Mouse (Mus musculus) brain, adult 2 months (tissue): Measurements from ENCODE around the gene Asb17.

ENCODE experiments used
- DNase-seq: peaks from one replicate; pipeline ENCODE4 v3.0.0; 2011; ENCODE audit warnings: low read depth, low spot score

The Asb17 gene

GRCm38 (mm10) chr3:153888141-153888540 is 44.1 kb downstream of the Asb17 start:
- no peak for DNase-seq

DNA sequence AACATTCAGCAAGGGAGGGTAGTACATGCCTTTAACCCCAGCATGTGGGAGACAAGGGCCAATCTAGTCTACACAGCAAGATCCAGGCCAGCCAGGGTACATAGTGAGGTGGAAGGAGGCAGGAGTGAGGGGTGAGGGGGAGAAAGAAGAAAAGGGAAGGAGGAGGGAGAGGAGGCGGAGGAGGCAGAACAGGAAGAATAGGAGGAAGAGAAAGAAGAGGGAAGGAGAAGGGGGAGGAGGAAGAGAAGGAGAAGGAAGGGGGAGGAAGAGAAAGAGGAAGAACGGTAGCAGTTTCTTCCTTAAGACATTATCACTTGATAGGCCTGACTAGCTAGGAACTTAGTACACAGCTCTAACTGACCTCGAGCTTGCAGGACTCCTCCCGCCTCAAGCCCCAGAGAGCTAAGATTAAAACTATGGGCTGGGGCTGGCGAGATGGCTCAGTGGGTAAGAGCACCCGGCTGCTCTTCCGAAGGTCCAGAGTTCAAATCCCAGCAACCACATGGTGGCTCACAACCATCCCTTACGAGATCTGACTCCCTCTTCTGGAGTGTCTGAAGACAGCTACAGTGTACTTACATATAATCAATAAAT is 45.3 kb downstream of the Asb17 start:
- DNase-seq: no peak

DNA sequence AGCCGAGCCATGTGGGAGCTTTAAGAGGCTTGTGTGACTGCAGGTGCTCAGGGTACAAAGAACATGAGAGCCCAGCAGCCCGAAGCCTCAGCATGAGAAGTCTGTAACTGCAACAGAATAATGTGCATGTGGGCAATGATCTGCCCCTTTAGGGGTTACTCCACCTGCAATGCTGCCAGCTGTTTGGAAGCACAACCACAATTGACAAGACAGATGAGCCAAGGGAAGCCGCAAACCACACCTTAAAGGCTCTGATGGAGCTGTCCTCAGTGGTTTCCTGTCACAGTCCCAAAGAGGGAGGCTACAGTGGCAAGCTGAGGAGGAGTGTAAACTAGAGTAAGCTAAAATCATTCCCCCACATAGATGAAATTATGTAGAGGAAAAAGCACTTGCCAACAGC is 51.4 kb downstream of the Asb17 start:
- DNase-seq: no peak

- no peak for DNase-seq
These were observed 53.2 kb downstream of the Asb17 start for GRCm38 (mm10) chr3:153897216-153897615.

DNA sequence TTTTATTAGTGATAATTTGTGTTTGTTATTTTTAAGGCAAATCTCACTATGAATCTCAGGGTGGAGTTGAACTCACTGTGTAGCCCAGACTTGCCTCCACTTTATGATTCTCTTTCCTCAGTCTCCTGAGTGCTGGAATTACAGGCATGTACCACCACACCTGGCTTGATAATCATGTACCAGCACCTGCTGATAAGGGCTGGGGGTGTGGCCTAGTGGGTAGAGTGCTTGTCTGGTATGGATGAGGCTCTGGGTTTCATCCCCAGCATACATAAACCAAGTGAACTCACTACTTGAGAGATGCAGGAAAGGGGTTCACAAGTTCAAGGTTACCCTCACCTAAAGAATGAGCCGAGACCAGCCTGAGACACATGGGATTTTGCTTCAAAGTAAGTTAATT is 57.9 kb downstream of the Asb17 start:
- no peak for DNase-seq

- DNase-seq: no peak
These were observed 58.6 kb downstream of the Asb17 start for GRCm38 (mm10) chr3:153902595-153902994.

DNA sequence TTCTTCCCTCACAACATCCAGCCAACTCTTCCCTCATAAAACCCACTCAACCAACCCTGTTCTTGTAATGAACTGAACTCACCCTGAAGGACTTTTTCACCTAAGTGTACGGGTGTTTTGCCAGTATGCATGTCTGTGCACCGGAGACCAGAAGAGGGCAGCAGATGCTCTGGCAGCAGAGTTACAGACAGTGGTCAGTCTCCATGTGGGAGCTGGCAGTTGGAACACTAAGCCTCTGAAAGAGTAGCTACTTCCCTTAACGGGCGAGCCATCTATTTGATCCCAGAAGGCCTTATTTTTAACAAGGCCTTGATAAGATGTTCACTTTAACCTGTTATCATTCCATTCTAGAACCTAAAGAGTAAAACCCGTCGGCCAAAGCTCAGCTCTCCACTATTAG is 60.6 kb downstream of the Asb17 start:
- DNase-seq: peak; percentile 80
